Mouse (Mus musculus): Measurements from ENCODE around the gene Nup88.

GRCm38 (mm10) chr11:70897680-70898079 is 72.1 kb downstream of the Nup88 start:
- TF ChIP-seq CTCF (IDR thresholded peaks at IDR 0.05; ENCODE audit: extremely low read depth, insufficient read depth, low read length) (no peak), POLR2A (IDR thresholded peaks at IDR 0.05; ENCODE audit: extremely low read depth, insufficient read depth, low read length) (no peak)
